Mouse (Mus musculus) heart, postnatal 4 days (tissue): ENCODE results near the gene Tnr. TPM values are rescaled to one million over a fixed set of nuclear protein-coding genes. Genes with fewer than 3 reads are reported as not detected.

ENCODE experiments used
- DNase-seq: peaks from one replicate; pipeline ENCODE4 v3.0.0; 2021
- total RNA-seq, 2 experiments: library from RNA; stranded (reverse); gene quantifications; 2 replicates each; pipeline ENCODE4 v1.2.3; 2021

The Tnr gene
- total RNA-seq, 2 experiments from 2014 or later = 0.17 to 0.50 TPM

DNA sequence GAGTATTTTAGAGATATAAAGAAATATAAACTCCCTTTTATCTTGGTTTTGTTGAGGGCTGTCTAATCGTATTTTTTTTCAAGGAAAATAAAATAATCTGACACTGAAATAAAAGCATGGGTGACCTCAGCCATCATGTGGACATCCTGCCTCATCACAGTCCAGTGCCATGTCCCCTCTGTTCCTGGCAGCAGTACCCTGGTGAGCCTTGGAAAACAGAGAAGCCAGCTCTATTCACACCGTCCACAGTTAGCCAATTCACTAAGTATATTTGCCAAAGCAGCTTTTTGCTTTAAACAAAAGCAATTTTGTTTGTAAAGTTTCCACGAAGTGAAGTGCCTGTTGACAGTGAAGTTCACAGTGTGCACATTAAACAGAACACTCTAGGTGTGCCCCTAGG lies 109.0 kb downstream of the Tnr start:
- no peak for DNase-seq

DNA sequence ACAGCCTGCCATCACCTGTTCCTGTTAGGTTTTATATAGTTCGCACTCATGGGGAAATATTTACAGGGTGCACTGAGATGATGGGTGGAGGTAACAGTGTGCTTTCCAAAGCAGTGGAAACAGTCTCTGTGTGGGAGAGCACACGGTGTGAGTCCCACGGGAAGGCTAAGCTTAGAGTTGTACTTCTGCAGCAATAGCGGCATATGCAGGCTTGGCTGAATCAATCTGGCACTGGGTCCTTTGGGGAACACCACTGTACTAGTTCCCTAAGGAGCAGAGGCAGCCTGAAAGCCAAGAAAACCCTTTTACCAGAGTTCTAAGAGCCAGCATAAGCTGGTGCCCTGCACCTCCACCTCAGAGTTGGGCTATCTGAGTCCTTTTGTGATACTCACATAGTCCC lies 115.8 kb downstream of the Tnr start:
- DNase-seq = no peak

DNA sequence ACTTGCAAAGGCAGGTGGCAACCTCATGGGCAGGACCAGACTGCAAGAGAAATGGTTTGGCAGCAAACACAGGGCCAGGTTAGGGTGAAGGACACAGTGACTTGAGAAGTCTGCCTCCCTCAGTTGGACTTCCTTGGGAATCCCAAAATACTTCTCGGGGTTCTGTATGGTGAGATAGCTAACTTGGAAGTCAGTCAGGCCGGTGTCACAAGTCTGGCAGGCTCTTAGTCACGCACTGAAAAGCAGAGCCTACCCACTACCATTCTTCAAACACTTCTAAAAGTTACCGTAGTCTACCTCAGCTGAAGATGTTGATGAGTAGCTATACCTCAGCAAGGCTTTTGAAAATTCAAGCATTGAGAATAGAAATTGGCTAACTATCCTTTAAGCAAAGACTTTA lies 122.2 kb downstream of the Tnr start:
- DNase-seq = no peak

DNA sequence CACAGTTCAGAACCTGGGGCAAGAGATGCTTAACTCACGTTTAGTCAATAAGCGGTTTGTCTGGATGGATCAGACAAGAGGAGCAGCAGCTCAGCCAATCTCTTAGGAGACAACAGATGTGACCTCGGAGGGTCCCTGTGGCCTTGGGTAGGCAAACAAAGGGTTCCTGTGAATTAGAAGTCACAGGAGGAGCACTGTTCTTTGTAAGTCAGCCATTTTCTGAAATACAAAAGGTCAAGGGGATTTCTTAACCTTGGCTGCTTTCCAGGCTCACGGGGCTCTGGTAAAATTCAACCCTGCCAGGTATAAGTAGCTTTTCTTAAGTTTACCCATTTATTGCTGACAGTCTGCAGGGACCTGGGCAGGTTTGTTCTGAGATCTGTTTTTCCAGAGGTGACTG lies 126.9 kb downstream of the Tnr start:
- no peak for DNase-seq

DNA sequence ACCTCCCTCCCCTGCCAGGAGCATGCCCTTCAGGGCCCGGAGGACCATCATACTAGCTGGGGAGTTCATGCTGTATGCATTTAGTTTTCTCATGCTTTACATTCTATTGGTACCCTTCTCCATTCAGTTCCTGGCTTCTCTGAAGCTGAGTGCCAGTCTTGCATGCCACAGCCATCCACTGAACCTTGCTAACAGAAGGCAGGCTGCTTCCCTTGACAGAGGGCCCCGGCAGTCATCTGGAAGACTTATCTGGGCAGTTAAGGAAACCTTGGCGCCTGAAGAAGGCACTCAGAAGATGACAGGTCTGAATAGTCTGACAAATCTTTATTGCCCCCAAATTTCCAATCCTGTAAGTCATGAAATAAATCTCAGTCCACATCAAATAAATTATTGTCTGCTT lies 131.7 kb downstream of the Tnr start:
- DNase-seq = no peak

DNA sequence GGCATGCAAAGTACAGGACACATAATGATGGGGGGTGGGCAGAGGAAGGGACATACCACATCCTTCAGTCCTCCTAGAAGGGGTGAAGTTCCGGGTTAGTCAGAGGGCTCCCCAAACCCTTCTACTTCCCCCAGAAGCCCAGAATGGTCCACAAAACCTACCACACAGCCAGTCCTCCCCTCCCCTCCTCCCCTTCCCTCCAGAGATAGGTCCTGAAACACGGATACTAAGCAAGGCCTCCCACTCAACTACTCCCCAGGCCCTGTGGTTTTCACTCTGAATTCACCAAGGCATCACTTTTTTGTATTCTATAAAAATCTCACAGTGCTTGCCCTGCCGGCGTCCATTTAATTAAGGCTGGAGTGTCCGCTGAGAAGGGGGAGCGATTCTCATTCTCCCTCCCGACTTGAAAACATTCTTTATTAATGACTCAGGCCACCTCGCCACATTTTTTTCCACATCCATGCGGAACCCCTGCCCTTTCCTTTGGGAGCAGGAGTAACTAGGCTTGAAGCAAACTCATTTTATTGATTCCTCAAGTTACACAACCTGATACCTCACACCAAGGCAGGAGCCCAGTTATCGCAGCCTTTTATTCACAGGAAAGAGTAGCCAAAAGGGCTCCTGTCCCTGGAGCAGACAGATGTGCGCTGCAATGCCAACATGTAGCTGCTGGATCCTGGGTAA lies 134.4 kb downstream of the Tnr start:
- DNase-seq = no peak

DNA sequence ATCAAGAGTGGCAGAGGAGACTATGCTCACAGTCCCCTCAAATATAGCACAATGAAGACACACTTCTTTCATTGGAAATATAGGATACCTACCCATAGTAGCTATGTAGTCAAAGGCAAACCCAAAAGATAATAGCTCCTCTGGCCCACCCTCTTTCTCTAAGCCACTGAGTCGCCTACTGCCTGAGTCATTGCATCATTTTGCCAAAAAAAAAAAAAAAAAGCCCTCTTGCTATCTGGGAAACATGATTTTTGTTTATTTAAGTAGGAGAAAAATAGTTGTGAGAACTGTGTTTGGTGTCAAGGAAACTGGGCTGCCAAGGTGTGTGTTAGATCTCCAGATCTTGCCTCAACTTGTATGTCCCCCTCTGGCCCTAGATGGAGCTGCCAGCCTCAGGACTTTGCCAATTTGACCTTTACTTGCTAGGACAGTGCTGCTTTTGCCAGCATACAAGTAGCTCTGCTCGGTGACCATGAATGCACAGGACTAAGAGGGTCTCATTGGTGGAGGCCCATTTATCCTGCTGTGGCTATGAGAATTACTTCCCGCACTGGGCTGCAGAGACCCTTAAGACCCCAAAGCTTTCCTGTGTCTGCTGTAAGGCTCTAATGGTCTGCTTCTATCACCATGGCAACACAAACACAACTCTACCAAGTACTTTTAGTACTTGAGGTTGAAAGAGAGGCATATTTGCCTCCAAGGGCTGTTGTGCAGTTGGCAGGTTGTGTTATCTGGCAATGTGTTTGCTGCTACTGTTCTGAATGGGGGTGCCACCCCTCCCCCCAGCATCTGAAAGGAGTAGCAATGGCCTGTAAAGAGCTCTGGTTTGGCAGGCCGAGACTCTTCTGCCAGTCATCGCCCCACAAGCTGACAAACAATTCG lies 137.3 kb downstream of the Tnr start:
- no peak for DNase-seq

DNA sequence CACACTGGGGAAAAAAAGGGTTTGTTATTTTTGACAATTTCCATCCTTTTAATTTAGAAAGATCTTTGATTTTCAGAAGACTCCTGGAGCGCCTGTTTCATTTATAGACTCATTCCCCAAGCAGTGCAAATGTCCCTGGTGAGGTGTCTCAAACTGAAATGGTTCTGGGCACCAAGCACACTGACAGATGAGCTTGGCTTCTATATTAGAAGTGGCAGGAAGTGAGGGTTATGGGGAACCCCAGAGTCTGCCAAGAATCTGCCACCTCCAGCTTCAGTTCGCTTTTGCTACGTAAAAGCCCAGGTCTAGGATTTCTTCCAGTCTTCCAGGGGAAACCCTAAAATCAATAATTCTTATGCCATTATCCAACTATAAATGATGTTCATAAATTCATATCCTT lies 140.9 kb downstream of the Tnr start:
- DNase-seq = no peak

DNA sequence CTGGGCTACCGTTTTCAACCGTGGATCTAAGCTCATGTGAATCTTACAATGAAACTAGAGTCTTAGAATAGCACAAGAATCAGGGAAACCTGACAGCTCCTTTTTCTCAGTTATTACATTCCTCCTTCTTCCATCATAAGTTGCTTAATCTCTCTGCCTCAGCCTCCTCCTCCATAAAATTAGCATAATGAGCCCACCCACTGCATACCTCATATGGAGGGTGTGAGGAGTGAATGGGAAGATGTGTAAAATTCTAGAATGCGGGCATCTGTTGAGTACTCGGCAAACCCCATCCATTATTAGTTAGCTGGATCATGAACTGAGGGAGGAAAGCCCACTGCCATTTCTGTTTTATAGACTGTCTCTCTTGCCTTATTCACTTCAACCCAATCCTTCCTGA lies 141.4 kb downstream of the Tnr start:
- no peak for DNase-seq

DNA sequence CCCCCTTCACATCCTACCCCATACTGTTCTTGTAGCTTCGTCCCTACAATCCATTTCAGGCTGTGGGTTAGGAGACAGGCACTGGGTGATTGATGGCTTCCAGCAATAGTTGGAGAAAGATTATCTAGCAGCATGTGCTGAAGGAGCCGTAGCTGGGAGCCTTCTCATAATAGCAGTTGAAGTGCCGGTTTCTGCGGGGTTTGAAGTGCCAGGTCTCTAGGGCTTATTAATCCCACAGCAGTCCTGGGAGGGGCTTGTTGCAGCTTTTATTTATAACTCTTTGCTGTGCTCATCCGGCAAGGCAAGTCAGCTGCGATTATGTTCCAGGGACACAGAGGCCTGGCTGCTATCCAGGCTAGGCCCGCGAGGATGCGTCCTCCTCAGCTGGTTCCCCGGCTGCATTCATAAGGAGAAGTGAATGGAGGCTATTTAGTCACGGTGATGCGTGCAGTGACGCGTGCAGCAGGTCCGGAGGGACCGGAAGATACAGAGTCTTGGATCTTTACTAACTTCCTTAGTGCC lies 147.1 kb downstream of the Tnr start:
- peak; percentile 71 for DNase-seq

DNA sequence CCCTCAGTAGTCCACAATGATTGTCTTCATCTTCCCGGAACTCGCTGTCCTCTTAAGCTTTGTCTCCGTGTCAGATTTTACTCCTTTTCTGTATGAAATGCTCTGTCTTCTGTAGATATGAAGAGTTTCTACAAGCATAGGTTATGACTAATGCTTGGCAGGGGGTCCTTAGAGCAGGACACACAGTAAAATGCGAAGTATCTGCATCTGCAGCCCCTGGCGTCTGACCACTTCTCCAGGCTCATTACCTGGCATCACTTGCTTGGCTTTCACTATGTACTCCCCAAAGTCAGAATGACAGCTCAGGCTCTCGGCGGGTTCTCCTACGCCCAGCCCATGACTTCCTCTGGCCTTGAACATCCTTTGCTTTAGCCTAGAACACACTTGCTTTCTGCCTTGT lies 147.6 kb downstream of the Tnr start:
- DNase-seq = no peak

DNA sequence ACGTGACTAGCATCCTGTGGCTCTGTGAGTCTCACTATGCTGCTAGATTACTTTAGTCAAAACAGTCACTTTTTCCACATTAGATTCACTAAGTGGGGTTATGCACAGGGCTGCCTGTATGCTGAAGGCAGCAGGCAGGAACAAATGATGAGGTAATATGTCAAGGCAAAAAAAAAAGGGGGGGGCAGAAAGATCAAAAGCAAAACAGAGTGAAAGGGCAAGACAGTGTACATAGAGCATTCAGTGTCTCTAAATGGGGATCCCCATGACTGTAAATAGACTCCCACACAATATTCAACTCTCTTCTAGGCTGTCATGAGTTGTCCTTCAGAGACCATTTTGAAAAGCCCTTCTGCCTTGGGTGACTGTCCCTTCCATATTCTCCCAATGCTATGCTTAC lies 150.7 kb downstream of the Tnr start:
- no peak for DNase-seq

DNA sequence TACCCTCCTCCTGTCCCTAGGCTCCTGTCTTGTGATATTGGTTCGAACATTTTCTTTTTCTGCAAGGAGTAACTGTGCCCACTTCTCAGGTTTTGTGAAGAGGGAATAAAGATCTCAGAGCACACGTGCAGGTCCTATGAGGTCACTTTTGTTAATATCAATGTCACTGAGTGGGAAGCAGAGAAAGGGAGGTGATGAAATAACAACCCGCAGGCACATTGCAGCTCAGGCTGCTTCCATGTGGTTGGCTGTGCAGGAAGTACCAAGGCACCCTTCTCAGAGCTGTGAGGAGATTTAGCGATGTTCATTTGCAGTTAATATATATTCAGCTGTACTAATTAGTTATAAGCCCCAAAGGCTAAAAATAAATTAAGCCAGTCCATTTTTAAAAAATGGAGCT lies 151.9 kb downstream of the Tnr start:
- DNase-seq = no peak

DNA sequence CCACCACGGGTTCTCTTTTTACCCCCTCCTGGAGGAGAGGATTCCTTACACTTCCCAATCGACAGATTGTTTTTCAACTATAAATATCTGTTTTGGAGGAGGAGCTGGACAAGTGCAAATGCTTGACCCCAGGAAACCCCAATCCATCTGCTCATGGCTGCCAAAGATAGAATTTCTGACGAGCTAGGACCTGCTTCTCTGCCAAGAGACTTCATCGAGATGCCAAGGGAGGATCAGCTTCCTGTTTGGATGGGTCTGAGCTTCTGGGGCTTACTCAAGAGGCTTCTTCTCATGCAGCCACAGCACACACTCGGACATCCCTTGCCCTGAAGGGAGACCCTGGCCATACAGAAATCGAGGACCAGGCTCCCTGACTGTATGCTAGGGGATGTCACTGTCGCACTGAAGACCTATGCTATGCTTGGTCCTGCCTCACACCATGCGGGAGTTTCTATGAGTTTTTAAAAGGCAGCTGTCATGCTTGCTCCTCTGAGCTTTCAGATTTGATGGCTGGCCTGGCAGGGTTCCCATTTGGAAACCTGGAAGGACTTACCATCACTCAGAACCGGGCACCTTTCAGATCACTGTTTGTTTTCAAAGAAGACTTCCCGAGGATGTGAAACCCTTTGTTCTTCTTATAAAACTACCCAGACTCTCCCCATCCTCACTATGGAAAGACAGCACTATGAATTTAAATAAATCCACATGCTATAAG lies 154.8 kb downstream of the Tnr start:
- DNase-seq = peak; percentile 9

DNA sequence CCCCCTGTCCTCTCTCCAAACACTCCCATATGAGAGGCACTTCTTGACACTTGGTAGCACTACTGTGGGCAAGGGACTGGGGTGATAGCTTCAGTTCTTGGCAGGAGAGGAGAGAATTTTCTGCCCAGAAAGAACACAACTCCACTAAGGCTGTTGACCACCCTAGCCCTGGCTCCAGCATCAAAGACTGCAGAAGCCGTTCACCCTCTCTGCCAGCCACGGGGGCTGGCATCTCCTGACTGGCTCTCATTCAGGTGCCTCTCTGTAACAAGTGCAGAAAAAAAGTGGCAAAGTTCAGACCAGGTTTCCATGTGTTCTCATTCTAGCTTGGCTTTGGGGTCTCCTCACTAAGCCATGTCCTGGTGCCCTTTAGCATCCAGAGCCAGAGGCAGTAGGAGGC lies 157.7 kb downstream of the Tnr start:
- DNase-seq = no peak

DNA sequence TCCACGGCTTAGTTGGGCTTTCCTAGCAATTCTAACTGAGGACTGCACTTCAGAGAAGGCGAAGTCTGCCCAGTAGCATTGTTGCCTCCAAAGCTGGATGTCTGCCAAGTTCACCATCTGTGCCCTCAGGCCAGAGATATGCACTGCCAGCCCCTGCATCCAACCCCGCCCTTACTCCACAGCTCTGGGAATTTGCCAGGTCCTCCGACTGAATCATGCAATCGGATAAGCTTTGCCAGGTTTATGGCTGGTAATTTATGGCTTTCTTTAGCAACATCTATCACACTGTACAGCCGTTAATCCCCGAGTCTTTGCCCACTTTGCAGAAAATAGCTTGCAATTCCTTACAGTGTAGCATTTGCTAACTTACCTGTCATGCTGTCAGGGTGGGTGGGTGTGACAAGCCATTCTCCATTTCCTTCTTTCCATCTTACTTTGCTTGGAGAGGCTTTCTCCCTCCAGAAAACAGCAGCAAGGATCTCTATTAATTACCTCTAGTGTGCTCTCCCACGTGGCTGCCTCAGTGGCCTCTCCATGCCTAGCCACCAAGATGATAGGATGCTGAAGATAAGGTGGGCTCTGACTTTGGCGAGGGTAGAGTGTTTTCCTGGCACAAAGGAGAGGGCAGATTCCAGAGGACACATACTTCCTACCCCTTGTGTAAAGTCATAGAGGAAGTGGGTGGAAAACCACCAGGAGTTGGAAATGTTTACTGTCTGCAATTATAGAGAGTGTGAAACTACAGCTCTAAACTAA lies 163.1 kb downstream of the Tnr start:
- peak; percentile 83 for DNase-seq

DNA sequence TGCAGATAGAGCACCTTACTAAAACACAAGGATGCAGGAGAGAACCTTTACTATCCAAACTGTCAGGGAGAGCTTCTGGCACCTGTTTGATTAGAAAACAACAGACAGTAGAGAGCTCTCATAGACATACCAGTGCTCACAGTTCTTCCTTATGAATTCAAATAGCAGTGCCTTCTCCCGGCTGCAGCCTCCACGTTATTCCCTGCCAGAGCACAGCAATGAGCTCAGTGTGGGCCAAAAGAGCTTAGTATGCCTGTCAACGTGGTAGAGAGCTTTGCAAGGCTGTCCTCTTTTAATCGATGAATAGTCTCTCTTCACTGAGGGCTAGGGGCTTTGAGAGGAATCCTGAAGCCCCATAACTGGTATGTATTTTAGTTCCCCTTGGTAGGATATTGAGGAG lies 173.1 kb downstream of the Tnr start:
- DNase-seq = no peak

DNA sequence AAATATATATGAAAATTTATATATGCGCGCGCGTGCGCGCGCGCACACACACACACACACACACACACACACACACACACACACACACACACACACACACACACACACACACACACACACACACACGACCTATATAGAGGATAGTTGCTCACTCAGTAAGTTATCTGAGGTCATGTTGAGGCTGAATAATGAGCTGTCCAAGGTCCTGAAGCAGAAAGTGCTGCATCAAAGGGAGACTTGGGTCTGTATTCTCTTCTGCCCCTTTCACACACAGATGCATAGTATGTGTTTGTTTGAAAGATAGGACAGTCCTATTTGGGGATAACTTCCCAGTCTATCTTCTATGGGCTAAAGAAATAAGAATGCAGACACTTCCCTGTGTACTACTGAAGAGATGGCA lies 178.5 kb downstream of the Tnr start:
- DNase-seq = peak; percentile 61

DNA sequence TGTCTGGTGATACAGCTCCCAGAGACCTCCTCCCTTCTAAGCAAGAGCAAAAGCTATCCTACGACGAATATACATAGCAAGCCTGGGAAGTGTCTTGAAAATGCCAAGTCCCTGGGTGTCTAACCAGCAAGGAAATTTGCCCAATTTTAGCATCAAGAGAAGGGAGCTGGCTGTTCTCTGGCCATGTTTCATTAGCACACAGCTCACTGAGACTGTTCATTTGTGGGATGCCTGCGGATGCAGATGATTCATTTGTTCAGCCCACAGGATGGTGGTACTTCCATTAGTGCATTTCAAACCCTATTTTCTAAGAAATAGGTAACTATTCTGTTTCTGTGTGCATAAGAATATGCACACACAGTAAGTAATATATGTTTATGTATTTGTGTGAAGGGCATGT lies 181.4 kb downstream of the Tnr start:
- DNase-seq = no peak

DNA sequence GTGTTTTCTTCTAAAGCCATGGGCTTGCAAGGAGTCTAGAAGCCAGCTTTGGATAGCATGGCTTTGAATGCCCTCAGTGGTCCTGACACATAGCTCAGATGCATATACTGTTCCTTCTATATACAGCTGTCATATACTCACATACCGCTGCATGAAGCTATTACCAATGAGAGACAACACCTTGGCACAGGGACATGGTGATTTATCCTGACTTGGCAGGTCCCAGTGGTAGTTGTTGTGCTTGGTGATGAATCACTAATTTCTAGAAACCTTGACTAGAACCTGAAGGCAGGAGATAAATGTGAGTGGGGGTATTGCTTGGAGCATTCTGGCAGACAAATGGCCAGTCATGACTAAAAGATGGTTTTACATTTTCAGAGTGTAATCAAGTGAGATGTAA lies 192.7 kb downstream of the Tnr start:
- no peak for DNase-seq

DNA sequence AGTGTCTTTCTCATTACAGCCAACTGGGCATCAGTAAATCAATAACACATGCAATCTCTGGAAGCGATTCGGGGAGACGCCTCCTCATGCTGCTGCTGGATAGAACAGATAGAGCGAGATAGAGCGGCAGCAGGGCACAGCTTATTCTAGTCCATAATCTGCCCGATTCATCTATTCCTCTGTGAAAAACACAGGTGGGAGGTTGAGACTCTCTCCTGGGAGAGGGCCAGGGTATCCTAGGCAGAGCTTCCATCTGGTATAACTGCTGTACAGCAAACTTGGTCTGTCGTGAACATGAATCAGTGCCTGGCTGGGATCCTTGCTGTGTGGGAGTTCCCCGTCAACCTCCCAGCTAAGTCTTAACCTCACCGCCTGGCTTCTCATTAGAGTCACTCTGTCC lies 193.4 kb downstream of the Tnr start:
- DNase-seq = no peak

DNA sequence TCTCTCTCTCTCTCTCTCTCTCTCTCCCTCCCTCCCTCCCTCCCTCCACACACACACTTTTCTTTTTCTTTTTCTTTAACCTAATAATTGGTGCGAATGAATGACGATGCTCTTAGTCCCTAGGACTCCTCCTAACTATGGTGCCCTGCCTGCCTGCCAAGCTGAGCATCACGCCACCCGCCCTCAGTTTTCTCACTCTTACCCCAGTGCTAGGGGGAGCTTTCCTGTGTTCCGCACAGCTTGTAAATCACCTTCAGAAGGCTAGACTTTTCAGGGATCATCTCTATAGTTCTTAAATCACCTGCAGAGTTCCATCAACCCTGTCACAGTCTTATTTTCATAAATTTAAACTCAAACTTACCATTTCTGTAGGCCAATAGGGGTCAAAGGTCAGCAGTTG lies 200.2 kb downstream of the Tnr start:
- no peak for DNase-seq

DNA sequence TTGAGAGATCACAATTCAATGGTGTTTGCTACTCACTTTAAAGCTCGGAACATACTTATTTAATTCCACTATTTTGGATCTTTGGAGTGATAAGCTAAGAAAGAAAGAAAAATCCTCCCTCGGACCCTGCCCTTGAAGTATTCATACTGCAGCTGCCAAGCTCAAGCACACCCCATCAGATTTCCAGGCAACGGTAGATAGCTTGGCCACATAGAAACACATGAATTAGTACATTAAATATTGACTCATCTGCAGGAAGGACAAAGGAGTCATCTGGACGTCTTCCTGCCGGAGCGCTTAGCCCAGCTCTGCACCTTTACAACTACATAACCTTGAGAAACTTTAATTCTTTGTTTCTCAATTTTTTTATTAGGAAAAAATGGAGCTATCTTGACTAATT lies 205.7 kb downstream of the Tnr start:
- DNase-seq = no peak
